Mouse (Mus musculus) common myeloid progenitor, adult 5-6 weeks (primary cell): ENCODE results near the gene Erlec1. TPM values are rescaled to one million over a fixed set of nuclear protein-coding genes. Genes with fewer than 3 reads are reported as not detected.

Source experiments
- ATAC-seq: replicated peaks from 2 replicates; pipeline ENCODE4 v1.8.0; 2016; ENCODE audit warnings: low read depth, mild to moderate bottlenecking, moderate TSS enrichment, inconsistent platforms; ENCODE audit not compliant: poor library complexity, severe bottlenecking
- total RNA-seq: library from RNA; stranded (forward); fragments of 200-1000, 187-1606 nt; gene quantifications from 2 replicates; pipeline ENCODE4 v1.2.3, GENCODE M21; 2017

Erlec1 gene
- 41.2 and 43.9 TPM in 2 replicates for total RNA-seq

GRCm38 (mm10) chr11:30954279-30954725 lies at the start of gene Erlec1:
Erlec1 (minus strand) TSS chr11:30954335.
- peak; percentile 98 for ATAC-seq

DNA sequence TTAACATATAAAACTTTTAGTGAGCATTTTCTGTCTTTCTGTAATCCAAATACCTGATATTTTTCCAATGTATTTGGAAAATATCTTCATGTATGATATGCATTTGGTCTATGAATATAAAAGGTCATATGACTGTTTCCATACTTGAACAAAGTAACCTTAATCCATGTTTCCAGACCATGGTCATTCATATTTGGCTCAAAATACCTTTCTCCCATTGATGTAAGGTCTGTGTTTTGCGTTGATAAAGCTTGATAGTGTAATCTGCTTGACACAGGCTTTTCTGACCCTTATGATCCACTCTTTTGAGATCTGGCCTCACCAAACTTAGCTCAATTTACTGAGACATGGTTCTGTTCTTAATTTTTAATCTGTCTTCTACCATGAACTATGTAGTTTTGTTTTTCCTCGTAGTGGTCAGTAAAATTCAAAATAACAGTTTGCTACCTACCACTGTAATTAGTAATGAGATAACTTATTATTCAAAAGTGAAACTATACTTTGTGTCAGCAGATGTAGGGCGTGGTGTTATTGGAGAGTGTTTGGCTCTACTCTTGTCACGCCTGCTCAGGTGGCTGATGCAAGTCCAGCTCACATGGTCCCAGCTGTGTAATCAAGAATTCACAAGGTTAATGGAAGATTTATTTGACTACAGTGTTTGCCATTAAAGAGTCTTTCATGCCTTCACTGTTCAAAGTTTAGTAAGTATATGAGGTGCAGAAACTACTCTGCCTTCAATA lies 47.2 kb upstream of the Erlec1 start:
- ATAC-seq = peak; percentile 33; the same call in 1 of the 2 replicates

GRCm38 (mm10) chr11:31000028-31000427 lies 45.9 kb upstream of the Erlec1 start:
- ATAC-seq = peak; percentile 91

DNA sequence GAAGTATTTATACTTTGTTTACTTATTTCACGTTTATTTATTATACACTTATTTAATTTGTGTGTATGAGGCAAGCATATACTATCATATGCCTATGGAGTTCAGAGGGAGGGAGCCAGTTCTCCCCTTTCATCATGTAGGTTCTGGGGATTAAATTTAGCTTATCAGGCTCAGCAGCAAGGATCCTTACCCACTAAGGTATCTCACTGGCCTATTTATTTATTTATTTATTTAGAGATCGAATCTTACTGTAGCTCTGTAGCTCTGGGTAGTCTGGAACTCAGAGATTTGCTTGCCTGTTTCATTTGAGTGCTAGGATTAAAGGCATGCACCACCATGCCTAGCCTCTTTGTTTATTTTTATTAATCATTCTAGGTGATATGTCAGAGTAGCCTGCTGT lies 44.6 kb upstream of the Erlec1 start:
- no peak for ATAC-seq

DNA sequence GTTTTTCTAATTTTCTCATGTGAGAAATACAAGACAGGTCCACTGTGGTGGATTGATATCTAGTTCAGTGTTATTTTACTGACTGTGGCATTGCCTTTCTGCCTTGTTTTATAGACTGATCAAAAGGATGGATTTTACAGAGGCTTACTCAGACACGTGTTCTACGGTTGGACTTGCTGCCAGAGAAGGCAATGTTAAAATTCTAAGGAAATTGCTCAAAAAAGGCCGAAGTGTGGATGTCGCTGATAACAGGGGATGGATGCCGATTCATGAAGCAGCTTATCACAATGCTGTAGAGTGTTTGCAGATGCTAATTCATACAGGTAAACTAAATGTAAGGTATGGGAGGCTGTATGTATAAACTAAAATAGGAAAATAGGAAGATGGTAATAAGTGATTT lies 44.1 kb upstream of the Erlec1 start:
- ATAC-seq = no peak

- ATAC-seq = no peak
These were observed 42.5 kb upstream of the Erlec1 start for GRCm38 (mm10) chr11:30996670-30997069.

- ATAC-seq = peak; percentile 40
These were observed 32.5 kb upstream of the Erlec1 start for GRCm38 (mm10) chr11:30986625-30987017.

DNA sequence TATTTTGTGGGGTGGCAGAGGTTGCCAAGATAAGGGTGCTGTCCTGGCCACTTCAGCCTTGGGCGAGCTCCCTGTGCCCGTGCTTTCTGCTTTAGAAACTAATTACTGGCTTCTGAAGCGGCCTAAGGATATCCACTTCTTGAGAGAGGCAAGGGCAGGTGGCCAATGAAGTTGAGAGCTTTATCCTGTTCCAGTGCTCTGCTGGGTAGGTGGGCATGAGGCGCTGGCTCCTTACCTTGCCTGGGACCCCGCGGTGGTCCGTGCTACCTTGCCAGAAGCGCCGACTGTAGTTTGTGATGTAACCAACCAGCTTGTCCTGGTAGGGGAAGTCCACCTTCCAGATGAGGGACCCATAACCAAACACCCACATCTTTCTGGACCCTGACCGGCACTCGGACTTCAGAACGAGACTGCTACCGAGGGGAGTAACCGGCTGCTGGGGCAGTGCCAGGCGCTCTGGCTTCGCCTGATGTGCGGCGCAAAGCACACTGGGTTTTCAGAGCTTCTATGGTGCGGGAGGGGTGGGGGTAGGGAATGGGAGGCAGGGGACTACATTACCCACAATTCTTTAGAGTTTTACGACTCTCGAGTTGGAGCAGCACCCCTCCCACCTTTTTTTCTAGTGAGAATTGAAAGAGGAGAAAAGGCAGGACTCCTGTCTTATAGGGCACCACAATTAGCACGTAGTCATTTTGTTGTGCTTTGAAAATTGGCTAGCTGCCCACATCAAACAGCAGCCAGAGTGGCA lies 31.9 kb upstream of the Erlec1 start, which contains the start of gene Chac2:
Gene Chac2 (minus strand): TSS at position 474 of the 748 bp plus-strand sequence.
- ATAC-seq = peak; percentile 98

GRCm38 (mm10) chr11:30985237-30985636 lies 31.1 kb upstream of the Erlec1 start:
- no peak for ATAC-seq

GRCm38 (mm10) chr11:30953469-30954154 lies 523 bp downstream of the Erlec1 start:
- ATAC-seq = peak; percentile 75

DNA sequence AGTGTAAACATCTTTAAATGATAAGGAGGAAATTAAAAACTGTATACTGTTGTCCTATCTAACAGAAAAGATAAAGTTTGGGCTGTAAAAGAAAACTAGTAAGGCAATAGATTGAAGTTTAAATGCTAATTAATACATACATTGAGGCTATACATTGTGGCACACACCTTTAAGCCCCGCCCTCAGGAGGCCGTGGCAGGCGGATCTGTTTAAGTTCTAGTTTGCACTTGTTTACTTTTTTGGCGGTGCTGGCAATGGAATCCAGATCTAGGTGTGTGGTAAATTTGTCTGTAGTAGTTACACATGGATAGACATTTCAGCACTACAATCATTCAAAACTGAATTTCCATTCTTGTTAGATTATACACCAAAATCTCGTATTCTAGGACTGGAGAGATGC lies 1.3 kb downstream of the Erlec1 start:
- ATAC-seq = no peak

DNA sequence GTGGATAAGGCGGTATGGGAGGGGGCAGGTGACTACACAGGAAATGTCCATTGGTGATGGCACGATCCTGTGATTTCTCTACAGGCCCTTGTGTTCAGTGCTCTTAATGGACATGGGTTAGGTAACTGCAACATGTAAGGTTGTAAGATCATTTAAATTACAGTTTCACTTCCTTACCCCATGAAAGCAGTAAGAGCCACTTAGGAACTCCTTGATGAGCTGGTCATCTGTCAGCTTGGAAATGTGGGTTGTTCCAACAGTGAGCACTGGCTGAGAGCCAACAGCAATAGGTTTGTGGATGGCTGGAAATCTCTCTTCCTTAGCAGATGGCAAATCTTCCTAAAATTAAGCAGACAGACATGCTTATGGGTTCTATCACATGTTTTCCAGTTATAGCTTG lies 10.6 kb downstream of the Erlec1 start:
- peak; percentile 60; the same call in 1 of the 2 replicates for ATAC-seq

DNA sequence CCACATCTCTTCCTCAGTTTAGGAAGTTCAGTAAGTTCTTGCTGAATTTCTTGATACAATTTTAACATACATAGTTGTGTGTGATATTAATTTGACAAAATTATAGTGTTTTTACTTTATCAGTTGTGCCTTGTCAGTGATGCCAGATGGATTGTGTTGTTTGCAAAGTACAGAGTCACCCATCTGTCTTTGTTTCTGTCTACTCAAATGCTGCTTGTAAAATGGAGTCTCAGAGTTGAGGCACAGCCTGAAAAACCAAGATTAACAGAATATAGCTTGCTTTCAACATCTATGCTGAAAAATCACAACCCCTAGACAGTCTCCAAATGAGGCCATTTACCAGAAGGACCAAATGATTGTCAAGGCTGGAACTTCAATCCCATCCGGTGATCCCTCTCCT lies 25.6 kb downstream of the Erlec1 start:
- ATAC-seq = no peak

GRCm38 (mm10) chr11:30928079-30928478 lies 26.1 kb downstream of the Erlec1 start:
- ATAC-seq = peak; percentile 50

GRCm38 (mm10) chr11:30923283-30923682 lies 30.9 kb downstream of the Erlec1 start:
- ATAC-seq = no peak

GRCm38 (mm10) chr11:30920641-30921040 lies 33.5 kb downstream of the Erlec1 start:
- no peak for ATAC-seq

DNA sequence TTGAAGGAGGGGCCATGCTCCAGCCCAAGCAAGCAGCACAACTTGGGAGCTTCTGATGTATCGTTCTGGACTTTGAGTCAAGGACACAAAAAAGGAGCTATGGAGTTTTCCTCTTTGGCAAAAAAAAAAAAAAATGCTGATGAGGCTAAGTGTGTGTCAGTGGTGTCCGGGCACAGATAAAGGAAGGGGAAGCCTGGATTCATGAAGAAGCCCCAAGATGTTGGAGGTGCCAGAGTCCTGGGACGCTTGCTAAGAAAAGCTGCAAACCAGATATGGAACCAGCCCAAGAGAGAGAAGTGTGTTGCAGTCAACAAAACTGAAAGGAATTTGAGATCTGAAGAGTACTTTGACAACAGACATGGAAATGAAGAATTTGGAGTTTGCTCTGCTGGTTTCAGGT lies 41.8 kb downstream of the Erlec1 start:
- ATAC-seq = no peak

DNA sequence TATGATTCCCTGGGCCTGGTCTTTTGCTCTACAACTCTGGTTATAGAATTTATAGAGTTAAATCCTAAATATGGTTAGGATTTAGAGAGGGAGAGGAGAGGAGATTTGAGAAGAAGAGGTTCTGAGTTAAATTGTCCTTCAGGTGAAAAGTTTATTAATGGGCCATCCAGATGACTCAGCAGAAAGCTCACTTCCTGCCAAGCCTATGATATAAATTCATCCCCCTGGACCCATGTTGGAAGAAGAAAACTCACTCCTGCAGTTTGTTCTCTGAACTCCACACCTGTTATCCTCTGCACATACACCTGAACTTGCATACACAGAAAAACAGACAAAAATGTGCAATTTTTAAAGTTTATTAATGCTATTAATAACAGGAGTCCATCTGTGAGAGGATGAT lies 54.8 kb downstream of the Erlec1 start:
- no peak for ATAC-seq

GRCm38 (mm10) chr11:30896201-30896600 lies 57.9 kb downstream of the Erlec1 start:
- no peak for ATAC-seq

DNA sequence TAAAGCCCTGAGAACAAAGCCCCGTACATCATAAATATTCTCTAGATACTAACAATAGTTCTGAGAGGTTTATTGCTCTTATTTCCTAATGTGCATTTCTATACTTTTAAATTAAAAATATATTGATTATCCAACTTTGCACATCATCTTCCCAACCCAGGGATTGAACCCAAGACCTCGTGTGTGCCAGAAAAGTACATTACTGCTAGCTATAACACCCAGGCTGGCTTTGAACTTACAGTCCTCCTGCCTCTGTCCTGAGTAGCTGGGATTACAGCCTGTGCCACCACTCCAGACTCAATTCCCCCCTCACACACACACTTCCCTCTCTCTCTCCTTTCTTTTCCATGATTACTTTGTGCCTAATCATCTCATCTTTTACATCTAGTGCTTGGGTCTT lies 66.0 kb downstream of the Erlec1 start:
- no peak for ATAC-seq
